Mouse (Mus musculus): ENCODE data around the gene Etv6. TPM values are rescaled to one million over a fixed set of nuclear protein-coding genes. Genes with fewer than 3 reads are reported as not detected.

Etv6 gene
- total RNA-seq, 2 experiments from 2014 or later = 7.8 to 8.3 TPM

DNA sequence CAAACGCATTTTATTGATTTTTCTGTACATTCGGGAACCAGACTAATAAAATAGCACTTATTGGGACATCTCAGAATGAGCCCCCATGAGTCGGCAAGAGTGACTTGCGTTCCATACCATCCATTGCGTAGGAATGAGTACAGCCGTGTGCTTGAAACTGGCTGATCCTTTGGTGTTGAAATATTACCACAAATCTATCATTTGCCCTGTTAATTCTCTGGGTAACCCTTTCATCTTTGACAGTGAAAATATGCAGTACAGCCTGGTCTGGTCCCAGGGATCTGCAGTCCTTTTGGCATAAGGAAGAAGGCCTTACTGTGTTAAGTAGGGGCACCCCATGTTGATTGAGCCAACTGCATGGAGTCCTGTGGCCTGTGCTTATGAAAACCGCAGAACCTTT, 5.8 kb downstream of the Etv6 start:
- intact Hi-C loops (cut with DNase I; ENCODE audit: low total_unique reads) = loop anchor here (10.0 kb wide), 1 partner anchor 84 kb away; no protein-coding TSS in a partner anchor

DNA sequence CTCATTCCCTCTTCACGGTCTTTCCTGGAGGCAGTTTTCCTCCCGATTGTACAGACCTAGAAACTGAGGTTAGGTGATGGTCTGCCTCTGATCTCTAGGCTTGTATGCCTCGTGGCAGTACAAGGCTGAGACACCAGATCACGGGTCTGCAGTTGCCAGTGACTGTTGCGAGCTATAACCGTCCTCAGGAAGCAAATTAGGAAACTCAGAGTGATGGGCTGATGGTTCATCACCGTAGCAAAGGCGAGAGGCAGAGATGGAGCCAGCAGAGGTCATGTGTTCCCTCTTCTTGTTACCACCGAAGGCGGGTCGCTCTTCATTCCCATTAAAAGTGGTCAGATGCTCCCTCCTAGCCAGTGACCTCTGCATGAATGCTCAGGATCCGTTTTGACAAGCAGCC, 6.4 kb downstream of the Etv6 start:
- intact Hi-C loops (cut with DNase I; ENCODE audit: low total_unique reads) = loop anchor here (10.0 kb wide), 1 partner anchor 83 kb away; no protein-coding TSS in a partner anchor
- DNase-seq = no peak

More for the DNA sequence above, 5.8 kb downstream of the Etv6 start:
- no peak for DNase-seq

- intact Hi-C loops (cut with DNase I; ENCODE audit: low total_unique reads) = loop anchor here (10.0 kb wide), 1 partner anchor 81 kb away; no protein-coding TSS in a partner anchor
- no peak for DNase-seq
Observed at GRCm38 (mm10) chr6:134043545-134043944, 8.0 kb downstream of the Etv6 start.

- intact Hi-C loops (cut with DNase I; ENCODE audit: low total_unique reads) = loop anchor here (10.0 kb wide), 1 partner anchor 80 kb away; no protein-coding TSS in a partner anchor
Observed at GRCm38 (mm10) chr6:134045092-134045868, 9.8 kb downstream of the Etv6 start.

GRCm38 (mm10) chr6:134046136-134046535, 10.6 kb downstream of the Etv6 start:
- intact Hi-C loops (cut with DNase I; ENCODE audit: low total_unique reads) = loop anchor here (10.0 kb wide), 1 partner anchor 79 kb away; no protein-coding TSS in a partner anchor
- DNase-seq = no peak

More at GRCm38 (mm10) chr6:134045092-134045868, 9.8 kb downstream of the Etv6 start:
- no peak for DNase-seq

- intact Hi-C loops (cut with DNase I; ENCODE audit: low total_unique reads) = loop anchor here (10.0 kb wide), 1 partner anchor 78 kb away; no protein-coding TSS in a partner anchor
- no peak for DNase-seq
Observed at GRCm38 (mm10) chr6:134047249-134047648, 11.7 kb downstream of the Etv6 start.

DNA sequence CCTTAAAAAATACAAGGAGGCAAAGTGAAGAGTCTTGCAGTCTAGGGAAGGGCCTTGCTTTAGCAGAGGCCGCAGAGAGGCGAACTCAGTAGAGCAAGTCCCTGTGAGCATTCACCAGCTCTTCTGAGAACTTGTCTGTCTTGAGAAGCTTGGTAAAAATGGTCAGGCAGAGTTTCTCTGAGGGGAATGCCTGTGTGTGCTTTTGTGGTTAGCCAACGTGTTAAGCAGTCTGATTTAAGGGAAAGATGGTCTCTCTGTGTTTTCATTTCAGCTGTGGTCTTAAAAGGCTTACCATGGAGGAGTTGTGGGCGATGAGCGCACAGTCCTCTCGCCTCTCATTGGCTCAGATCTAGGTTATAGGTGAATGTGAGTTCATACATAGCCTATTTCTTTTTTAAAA, 12.5 kb downstream of the Etv6 start:
- DNase-seq = no peak
- intact Hi-C loops (cut with DNase I; ENCODE audit: low total_unique reads) = loop anchor here (10.0 kb wide), 1 partner anchor 77 kb away; no protein-coding TSS in a partner anchor

DNA sequence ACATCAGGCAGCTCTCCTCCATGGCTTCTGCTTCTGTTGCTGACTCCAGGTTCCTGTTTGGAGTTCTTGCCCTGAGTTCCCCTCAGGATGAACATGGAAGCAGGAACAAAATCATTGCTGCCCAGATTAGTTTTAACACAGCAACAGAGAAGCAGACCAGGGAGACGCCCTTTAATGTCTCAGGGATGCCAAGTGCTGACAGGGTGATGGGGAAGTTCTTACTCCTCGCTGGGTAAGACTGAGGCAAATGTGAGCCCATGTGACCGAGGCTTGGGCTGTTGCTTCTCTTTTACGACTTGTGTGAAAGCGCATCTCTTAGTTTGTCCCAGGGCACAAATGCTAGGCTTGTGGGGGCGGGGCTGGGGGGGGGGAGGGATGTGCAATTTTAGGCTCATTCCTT, 13.5 kb downstream of the Etv6 start:
- intact Hi-C loops (cut with DNase I; ENCODE audit: low total_unique reads) = loop anchor here (10.0 kb wide), 1 partner anchor 76 kb away; no protein-coding TSS in a partner anchor
- DNase-seq = no peak

GRCm38 (mm10) chr6:134050466-134050865, 15.0 kb downstream of the Etv6 start:
- intact Hi-C loops (cut with DNase I; ENCODE audit: low total_unique reads) = no loop called here
- DNase-seq = no peak

GRCm38 (mm10) chr6:134051950-134052349, 16.4 kb downstream of the Etv6 start:
- intact Hi-C loops (cut with DNase I; ENCODE audit: low total_unique reads) = no loop called here
- DNase-seq = no peak

DNA sequence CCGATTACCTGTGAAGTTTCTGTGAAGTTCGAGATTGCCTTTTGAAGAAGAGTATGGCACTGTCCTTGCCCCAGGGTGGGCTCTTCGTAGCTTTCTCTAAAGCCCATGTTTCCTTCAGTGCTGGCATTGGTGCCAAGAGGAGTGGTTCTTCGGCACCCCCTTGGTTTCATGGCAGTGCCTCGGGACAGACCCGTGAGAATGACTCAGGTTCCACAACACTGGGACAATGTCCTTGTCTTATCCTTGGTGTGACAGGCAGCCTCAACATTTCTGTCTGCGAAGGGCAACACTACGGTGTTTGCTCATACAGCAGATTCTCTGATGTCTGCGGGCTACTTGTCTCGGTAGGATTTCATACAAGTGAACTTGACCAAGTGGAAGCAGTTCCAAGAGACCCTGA, 17.6 kb downstream of the Etv6 start:
- DNase-seq = no peak
- intact Hi-C loops (cut with DNase I; ENCODE audit: low total_unique reads) = no loop called here

DNA sequence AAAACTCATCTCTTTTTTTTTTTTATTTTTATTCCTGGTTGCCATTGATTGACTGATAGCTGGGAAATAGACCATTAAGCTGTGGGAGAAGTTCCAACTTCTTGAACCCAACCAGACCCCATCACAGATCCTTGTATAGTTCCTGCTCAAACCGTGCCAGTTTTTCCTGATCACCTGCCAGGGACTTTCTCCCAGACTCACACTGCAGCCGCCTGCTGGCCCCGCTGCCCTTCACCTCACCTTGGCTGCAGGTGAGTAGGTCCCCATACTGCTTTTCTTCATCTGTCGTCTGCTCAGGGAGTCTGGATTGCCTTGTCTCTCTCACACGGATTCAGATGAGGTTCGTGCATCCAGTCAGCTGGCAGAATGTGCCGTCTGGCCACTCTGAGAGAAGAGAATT, 18.1 kb downstream of the Etv6 start:
- intact Hi-C loops (cut with DNase I; ENCODE audit: low total_unique reads) = no loop called here
- no peak for DNase-seq

- intact Hi-C loops (cut with DNase I; ENCODE audit: low total_unique reads) = no loop called here
- DNase-seq = no peak
Observed at GRCm38 (mm10) chr6:134055588-134055987, 20.1 kb downstream of the Etv6 start.

- intact Hi-C loops (cut with DNase I; ENCODE audit: low total_unique reads) = no loop called here
- DNase-seq = no peak
Observed at GRCm38 (mm10) chr6:134058451-134058850, 23.0 kb downstream of the Etv6 start.

DNA sequence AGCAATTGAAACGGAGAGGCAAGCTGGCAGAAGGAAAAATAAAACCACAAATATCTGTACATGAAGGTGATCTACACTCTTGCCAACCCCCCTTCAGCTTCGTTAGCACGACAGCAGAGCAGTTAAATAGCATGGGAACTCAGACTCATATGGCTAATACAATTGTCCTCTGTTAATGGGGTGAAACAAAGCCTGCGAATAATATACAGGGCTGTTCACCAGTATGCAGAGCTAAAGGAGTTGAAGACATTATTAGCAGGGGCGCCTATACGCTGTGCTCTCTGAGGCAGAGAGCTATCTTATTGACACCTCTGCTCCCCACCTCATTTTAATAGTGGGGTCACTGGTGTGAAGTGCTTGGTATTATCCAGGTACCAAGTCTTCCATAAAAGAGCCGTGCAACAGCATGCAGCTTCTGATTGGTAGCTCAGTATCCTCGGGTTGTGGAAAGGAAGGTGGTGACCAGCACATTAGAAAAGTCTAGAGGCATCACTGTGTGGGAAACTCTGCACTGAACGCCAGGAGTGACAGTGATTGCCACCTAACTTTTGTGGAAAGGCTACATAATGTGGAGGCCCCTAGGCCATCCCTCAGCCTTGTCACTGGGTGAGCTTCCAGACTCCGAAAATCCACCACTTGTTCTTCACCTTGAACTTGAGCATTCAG, 23.5 kb downstream of the Etv6 start:
- no peak for DNase-seq
- intact Hi-C loops (cut with DNase I; ENCODE audit: low total_unique reads) = no loop called here

DNA sequence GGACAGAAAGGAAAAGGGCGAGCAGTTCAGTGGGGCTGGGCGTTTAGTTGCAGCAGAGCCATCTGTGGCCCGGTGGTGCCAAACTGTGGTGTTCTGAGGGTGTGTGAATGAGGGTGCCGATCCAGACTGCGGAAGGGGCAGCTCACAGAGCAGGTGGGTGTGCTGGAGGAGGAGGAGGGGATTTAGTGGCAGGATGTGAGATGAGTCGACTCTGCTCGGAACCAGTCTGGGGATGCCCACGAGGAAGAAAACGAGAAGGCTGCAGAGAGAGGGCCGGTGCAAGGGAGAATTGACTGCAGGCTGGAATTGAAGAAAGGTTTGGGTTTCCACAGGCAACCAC, 24.0 kb downstream of the Etv6 start:
- DNase-seq = no peak
- intact Hi-C loops (cut with DNase I; ENCODE audit: low total_unique reads) = no loop called here

GRCm38 (mm10) chr6:134060036-134060435, 24.5 kb downstream of the Etv6 start:
- intact Hi-C loops (cut with DNase I; ENCODE audit: low total_unique reads) = no loop called here

GRCm38 (mm10) chr6:134060811-134061210, 25.3 kb downstream of the Etv6 start:
- intact Hi-C loops (cut with DNase I; ENCODE audit: low total_unique reads) = no loop called here
- DNase-seq = no peak

More at GRCm38 (mm10) chr6:134060036-134060435, 24.5 kb downstream of the Etv6 start:
- DNase-seq = no peak

GRCm38 (mm10) chr6:134065018-134065725, 29.7 kb downstream of the Etv6 start:
- intact Hi-C loops (cut with DNase I; ENCODE audit: low total_unique reads) = no loop called here
- no peak for DNase-seq

DNA sequence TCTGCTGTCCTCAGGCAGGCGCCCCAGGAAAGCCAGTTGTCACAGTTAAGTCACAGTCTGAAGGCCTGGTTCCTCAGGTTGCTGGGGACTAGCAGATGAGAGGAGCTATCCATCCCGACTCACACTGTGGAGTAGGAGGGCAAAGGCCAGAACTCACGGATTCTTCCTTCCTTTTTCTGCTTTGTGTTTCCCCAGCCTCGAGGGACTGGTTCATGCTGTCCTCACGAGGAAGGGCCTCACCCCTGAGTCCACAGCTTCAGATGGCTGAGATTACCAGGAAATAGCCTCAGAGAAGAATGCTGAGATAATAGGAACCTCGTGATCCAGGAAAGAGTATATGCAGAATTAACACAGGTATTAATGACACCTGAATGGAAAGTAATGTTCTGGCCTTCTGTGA, 30.6 kb downstream of the Etv6 start:
- DNase-seq = no peak
- intact Hi-C loops (cut with DNase I; ENCODE audit: low total_unique reads) = no loop called here
